Mouse (Mus musculus): Measurements from ENCODE around the gene Srcin1. TPM values are rescaled to one million over a fixed set of nuclear protein-coding genes. Genes with fewer than 3 reads are reported as not detected.

Srcin1 gene
- polyA plus RNA-seq, 1 experiment from 2014 or later: 1.0 TPM

DNA sequence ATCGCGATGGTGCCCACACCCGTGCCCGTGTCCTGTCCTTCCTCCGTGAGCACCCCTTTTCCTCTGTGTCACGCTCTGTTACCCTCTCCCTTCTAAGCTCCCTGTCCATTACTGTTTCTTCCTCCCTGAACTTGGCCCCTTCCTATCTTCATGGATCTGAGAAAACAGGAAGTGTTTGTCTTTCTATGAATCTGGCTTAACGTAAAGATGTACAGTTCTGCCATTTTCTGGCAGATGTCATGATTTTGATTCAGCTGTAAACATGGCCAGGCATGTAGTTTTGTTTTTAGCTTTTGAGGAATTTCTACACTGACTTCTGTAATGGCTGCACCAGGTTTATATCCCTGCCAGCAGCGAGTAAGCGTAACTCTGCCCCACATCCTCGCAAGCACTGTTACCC lies 96.9 kb downstream of the Srcin1 start:
- peaks cover 38% of the 10 kb centered on the region for H3K36me3 ChIP-seq (ENCODE audit: insufficient read depth, low read length)
- no peak overlapping the region for H3K27ac ChIP-seq (ENCODE audit: low read length)
- no peak overlapping the region for H3K4me2 ChIP-seq (replicated peaks; ENCODE audit: low read depth, low read length)
- 67% methylated on average over 10 of the region's 10 CpGs for WGBS
- H3K4me1 ChIP-seq (ENCODE audit: insufficient read depth, low read length): peaks cover 18% of the 10 kb centered on the region
- no peak overlapping the region for H3K9ac ChIP-seq (replicated peaks; ENCODE audit: low read length)
- H3K4me3 ChIP-seq (ENCODE audit: low read length): no peak overlapping the region
- H3K27me3 ChIP-seq (ENCODE audit: insufficient read depth, low read length): no peaks in the 10 kb centered on the region
- ATAC-seq (ENCODE audit: low FRiP score, low TSS enrichment): no peak
- H3K9me3 ChIP-seq (ENCODE audit: low read length): no peaks in the 10 kb centered on the region

- ATAC-seq (ENCODE audit: low FRiP score, low TSS enrichment): no peak
- H3K9me3 ChIP-seq (ENCODE audit: low read length): no peaks in the 10 kb centered on the region
- no peak overlapping the region for H3K9ac ChIP-seq (replicated peaks; ENCODE audit: low read length)
- no peaks in the 10 kb centered on the region for H3K27me3 ChIP-seq (ENCODE audit: insufficient read depth, low read length)
- no peak overlapping the region for H3K4me2 ChIP-seq (replicated peaks; ENCODE audit: low read depth, low read length)
- H3K36me3 ChIP-seq (ENCODE audit: insufficient read depth, low read length): peaks cover 40% of the 10 kb centered on the region
- H3K4me3 ChIP-seq (ENCODE audit: low read length): no peak overlapping the region
- WGBS: 85% methylated on average over 6 of the region's 6 CpGs
- H3K27ac ChIP-seq (ENCODE audit: low read length): no peak overlapping the region
- H3K4me1 ChIP-seq (ENCODE audit: insufficient read depth, low read length): peaks cover 18% of the 10 kb centered on the region
Observed at GRCm38 (mm10) chr11:97478345-97478744, 97.6 kb downstream of the Srcin1 start.

DNA sequence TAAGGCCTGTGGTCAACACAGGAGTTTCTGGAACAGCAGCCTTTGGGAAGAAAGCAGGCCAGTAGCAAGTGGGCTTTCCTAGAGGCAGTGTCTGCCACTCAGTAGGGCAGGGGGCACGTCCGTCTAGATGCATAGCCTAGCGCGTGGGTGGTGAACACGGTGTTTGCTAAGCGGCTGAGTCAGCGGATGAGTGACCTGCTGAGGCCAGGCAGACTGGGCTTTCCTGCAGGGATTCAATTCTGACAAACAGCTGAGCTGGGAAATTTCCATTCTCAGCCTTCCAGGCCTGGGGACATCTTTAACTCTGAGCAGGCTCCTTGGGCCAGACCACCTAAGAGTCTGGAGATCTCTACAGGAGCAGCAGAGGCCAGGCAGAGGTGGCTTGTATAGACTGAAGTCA lies 98.6 kb downstream of the Srcin1 start:
- Histone ChIP-seq H3K9me3 (ENCODE audit: low read length) (no peaks in the 10 kb centered on the region), H3K4me1 (ENCODE audit: insufficient read depth, low read length) (peaks cover 13% of the 10 kb centered on the region), H3K36me3 (ENCODE audit: insufficient read depth, low read length) (peaks cover 36% of the 10 kb centered on the region), H3K27ac (ENCODE audit: low read length) (no peak overlapping the region), H3K9ac (replicated peaks; ENCODE audit: low read length) (no peak overlapping the region), H3K4me3 (ENCODE audit: low read length) (no peak overlapping the region), H3K4me2 (replicated peaks; ENCODE audit: low read depth, low read length) (no peak overlapping the region), H3K27me3 (ENCODE audit: insufficient read depth, low read length) (no peaks in the 10 kb centered on the region)
- 46% methylated on average over 7 of the region's 7 CpGs for WGBS
- peak; percentile 77 for ATAC-seq (ENCODE audit: low FRiP score, low TSS enrichment)

DNA sequence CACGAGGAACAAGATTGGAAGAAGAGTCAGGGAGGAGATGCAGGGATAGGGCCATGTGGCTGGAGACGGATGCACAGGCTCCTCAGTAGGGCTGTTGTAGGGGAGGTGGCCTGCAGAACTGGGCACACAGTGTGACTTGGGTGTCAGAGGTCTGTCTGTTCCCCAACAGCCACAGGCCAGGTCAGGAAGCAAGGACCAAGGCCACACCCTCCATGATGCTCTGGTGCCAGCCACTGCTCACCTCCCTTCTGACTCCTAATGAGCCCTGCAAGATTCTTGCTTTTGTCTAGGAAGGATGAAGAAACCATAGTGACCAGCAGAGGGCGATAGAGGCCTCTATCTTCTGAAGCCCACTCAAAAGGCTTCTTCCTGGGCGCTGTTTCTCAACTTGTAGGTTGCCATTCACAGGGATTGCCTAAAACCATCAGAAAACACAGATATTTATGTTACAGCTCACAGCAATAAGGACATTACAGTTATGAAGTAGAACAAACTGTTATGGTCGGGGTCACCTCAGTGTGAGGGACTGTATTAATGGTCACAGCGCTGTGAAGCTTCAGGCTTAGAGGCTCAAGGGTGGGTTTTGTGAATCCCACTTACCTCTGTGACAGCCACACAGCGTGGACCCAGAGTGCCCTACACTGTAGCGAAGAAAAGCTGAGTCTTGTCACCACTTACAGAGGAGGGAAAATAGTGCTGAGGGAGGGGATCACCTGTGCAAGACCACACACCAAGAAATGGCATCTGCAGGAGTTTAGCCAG lies 99.5 kb downstream of the Srcin1 start:
- H3K4me1 ChIP-seq (ENCODE audit: insufficient read depth, low read length): peaks cover 5% of the 10 kb centered on the region
- WGBS: 62% methylated on average over 8 of the region's 8 CpGs
- 0 out of 2 replicates have a peak, but pooled peaks have one; percentile 20 for ATAC-seq (ENCODE audit: low FRiP score, low TSS enrichment)
- H3K4me3 ChIP-seq (ENCODE audit: low read length): no peak overlapping the region
- H3K27ac ChIP-seq (ENCODE audit: low read length): no peak overlapping the region
- no peaks in the 10 kb centered on the region for H3K9me3 ChIP-seq (ENCODE audit: low read length)
- H3K9ac ChIP-seq (replicated peaks; ENCODE audit: low read length): no peak overlapping the region
- peaks cover 34% of the 10 kb centered on the region for H3K36me3 ChIP-seq (ENCODE audit: insufficient read depth, low read length)
- H3K27me3 ChIP-seq (ENCODE audit: insufficient read depth, low read length): no peaks in the 10 kb centered on the region
- no peak overlapping the region for H3K4me2 ChIP-seq (replicated peaks; ENCODE audit: low read depth, low read length)

- no peak overlapping the region for H3K4me3 ChIP-seq (ENCODE audit: low read length)
- 89% methylated on average over 6 of the region's 6 CpGs for WGBS
- H3K27me3 ChIP-seq (ENCODE audit: insufficient read depth, low read length): no peaks in the 10 kb centered on the region
- no peak overlapping the region for H3K27ac ChIP-seq (ENCODE audit: low read length)
- ATAC-seq (ENCODE audit: low FRiP score, low TSS enrichment): no peak
- no peaks in the 10 kb centered on the region for H3K9me3 ChIP-seq (ENCODE audit: low read length)
- H3K9ac ChIP-seq (replicated peaks; ENCODE audit: low read length): no peak overlapping the region
- no peaks in the 10 kb centered on the region for H3K4me1 ChIP-seq (ENCODE audit: insufficient read depth, low read length)
- H3K36me3 ChIP-seq (ENCODE audit: insufficient read depth, low read length): peaks cover 52% of the 10 kb centered on the region
- H3K4me2 ChIP-seq (replicated peaks; ENCODE audit: low read depth, low read length): no peak overlapping the region
Observed at GRCm38 (mm10) chr11:97471276-97471675, 104.7 kb downstream of the Srcin1 start.

GRCm38 (mm10) chr11:97469828-97470227 lies 106.2 kb downstream of the Srcin1 start:
- H3K27me3 ChIP-seq (ENCODE audit: insufficient read depth, low read length): no peaks in the 10 kb centered on the region
- ATAC-seq (ENCODE audit: low FRiP score, low TSS enrichment): no peak
- H3K4me2 ChIP-seq (replicated peaks; ENCODE audit: low read depth, low read length): no peak overlapping the region
- H3K27ac ChIP-seq (ENCODE audit: low read length): no peak overlapping the region
- H3K36me3 ChIP-seq (ENCODE audit: insufficient read depth, low read length): peaks cover 51% of the 10 kb centered on the region
- H3K9ac ChIP-seq (replicated peaks; ENCODE audit: low read length): no peak overlapping the region
- no peak overlapping the region for H3K4me3 ChIP-seq (ENCODE audit: low read length)
- H3K4me1 ChIP-seq (ENCODE audit: insufficient read depth, low read length): no peaks in the 10 kb centered on the region
- WGBS: 94% methylated on average over 7 of the region's 7 CpGs
- no peaks in the 10 kb centered on the region for H3K9me3 ChIP-seq (ENCODE audit: low read length)

GRCm38 (mm10) chr11:97468639-97469287 lies 107.2 kb downstream of the Srcin1 start:
- 48% methylated on average over 14 of the region's 14 CpGs for WGBS
- Histone ChIP-seq H3K9ac (replicated peaks; ENCODE audit: low read length) (no peak overlapping the region), H3K4me2 (replicated peaks; ENCODE audit: low read depth, low read length) (no peak overlapping the region), H3K36me3 (ENCODE audit: insufficient read depth, low read length) (peaks cover 57% of the 10 kb centered on the region), H3K4me1 (ENCODE audit: insufficient read depth, low read length) (no peaks in the 10 kb centered on the region), H3K4me3 (ENCODE audit: low read length) (no peak overlapping the region), H3K9me3 (ENCODE audit: low read length) (no peaks in the 10 kb centered on the region), H3K27me3 (ENCODE audit: insufficient read depth, low read length) (no peaks in the 10 kb centered on the region), H3K27ac (ENCODE audit: low read length) (no peak overlapping the region)
- peak; percentile 39 for ATAC-seq (ENCODE audit: low FRiP score, low TSS enrichment)

- Histone ChIP-seq H3K27me3 (ENCODE audit: insufficient read depth, low read length) (no peaks in the 10 kb centered on the region), H3K9me3 (ENCODE audit: low read length) (no peaks in the 10 kb centered on the region), H3K36me3 (ENCODE audit: insufficient read depth, low read length) (peaks cover 77% of the 10 kb centered on the region), H3K4me3 (ENCODE audit: low read length) (no peak overlapping the region), H3K27ac (ENCODE audit: low read length) (no peak overlapping the region), H3K4me2 (replicated peaks; ENCODE audit: low read depth, low read length) (no peak overlapping the region), H3K9ac (replicated peaks; ENCODE audit: low read length) (no peak overlapping the region), H3K4me1 (ENCODE audit: insufficient read depth, low read length) (no peaks in the 10 kb centered on the region)
- no peak for ATAC-seq (ENCODE audit: low FRiP score, low TSS enrichment)
- WGBS: 77% methylated on average over 10 of the region's 10 CpGs
Observed at GRCm38 (mm10) chr11:97466444-97467160, 109.4 kb downstream of the Srcin1 start.

GRCm38 (mm10) chr11:97465957-97466356 lies 110.0 kb downstream of the Srcin1 start:
- ATAC-seq (ENCODE audit: low FRiP score, low TSS enrichment): no peak
- Histone ChIP-seq H3K4me1 (ENCODE audit: insufficient read depth, low read length) (no peaks in the 10 kb centered on the region), H3K4me2 (replicated peaks; ENCODE audit: low read depth, low read length) (no peak overlapping the region), H3K27ac (ENCODE audit: low read length) (no peak overlapping the region), H3K9ac (replicated peaks; ENCODE audit: low read length) (no peak overlapping the region), H3K9me3 (ENCODE audit: low read length) (no peaks in the 10 kb centered on the region), H3K27me3 (ENCODE audit: insufficient read depth, low read length) (no peaks in the 10 kb centered on the region), H3K4me3 (ENCODE audit: low read length) (no peak overlapping the region), H3K36me3 (ENCODE audit: insufficient read depth, low read length) (peaks cover 79% of the 10 kb centered on the region)
- 81% methylated on average over 12 of the region's 12 CpGs for WGBS

- Histone ChIP-seq H3K36me3 (ENCODE audit: insufficient read depth, low read length) (peaks cover 79% of the 10 kb centered on the region), H3K9ac (replicated peaks; ENCODE audit: low read length) (no peak overlapping the region)
- no peak for ATAC-seq (ENCODE audit: low FRiP score, low TSS enrichment)
Observed at GRCm38 (mm10) chr11:97463991-97464390, 112.0 kb downstream of the Srcin1 start.

More at GRCm38 (mm10) chr11:97463991-97464390, 112.0 kb downstream of the Srcin1 start:
- H3K4me2 ChIP-seq (replicated peaks; ENCODE audit: low read depth, low read length): no peak overlapping the region
- H3K4me3 ChIP-seq (ENCODE audit: low read length): no peak overlapping the region
- H3K4me1 ChIP-seq (ENCODE audit: insufficient read depth, low read length): no peaks in the 10 kb centered on the region
- no peak overlapping the region for H3K27ac ChIP-seq (ENCODE audit: low read length)
- H3K9me3 ChIP-seq (ENCODE audit: low read length): no peaks in the 10 kb centered on the region
- WGBS: 74% methylated on average over 4 of the region's 4 CpGs
- H3K27me3 ChIP-seq (ENCODE audit: insufficient read depth, low read length): no peaks in the 10 kb centered on the region
